Mouse (Mus musculus) frontal cortex, postnatal 14 days (tissue): ENCODE results near the gene Six6.

ENCODE experiments used
- DNase-seq, 2 experiments: peaks; one replicate each; pipeline ENCODE4 v3.0.0; 2022; ENCODE audit warnings: low spot score in 2 of 2

Gene Six6

GRCm38 (mm10) chr12:72957829-72958424 lies 18.2 kb downstream of the Six6 start:
- no peak for DNase-seq

GRCm38 (mm10) chr12:72958446-72958845 lies 18.8 kb downstream of the Six6 start:
- DNase-seq: no peak

DNA sequence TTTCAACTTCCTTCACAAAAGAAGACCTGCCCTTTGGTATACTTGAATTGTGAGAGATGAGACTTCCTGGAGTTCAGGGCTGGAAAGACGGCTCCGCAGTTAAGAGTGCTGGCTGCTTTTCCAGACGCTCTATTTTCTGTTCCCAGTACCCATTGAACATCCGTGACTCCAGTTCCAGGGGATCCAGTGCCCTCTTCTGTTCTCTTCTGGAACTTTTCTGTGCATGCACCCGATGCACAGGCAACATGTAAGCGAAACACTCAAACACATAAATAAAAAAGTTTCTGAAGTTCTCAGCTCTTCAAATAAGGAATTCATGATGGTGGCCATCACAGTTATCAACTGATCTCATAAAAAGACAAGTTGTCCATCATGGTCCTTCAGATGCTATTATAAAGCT lies 23.1 kb downstream of the Six6 start:
- no peak for DNase-seq

- DNase-seq: no peak
These were observed 27.8 kb downstream of the Six6 start for GRCm38 (mm10) chr12:72967541-72967940.

GRCm38 (mm10) chr12:72970620-72971019 lies 30.9 kb downstream of the Six6 start:
- DNase-seq: no peak

DNA sequence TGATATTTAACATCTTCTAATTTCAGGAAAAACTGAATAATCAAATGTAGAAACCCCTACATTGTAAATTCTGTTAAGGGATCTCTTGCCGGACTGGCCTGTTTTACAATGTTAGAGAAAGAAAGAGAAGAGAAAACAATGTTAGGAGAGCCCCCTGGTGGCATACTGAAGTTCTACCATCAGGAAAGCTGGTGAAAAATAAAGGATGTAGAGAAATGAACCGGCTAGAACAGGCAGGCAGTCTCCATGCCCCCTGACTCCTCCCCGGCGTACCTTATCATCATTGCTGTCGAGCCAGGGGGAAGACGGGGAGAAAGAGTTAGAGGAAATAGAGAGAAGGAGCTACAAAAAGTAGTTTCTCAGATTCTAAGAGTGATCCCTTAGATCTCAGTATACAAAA lies 33.5 kb downstream of the Six6 start:
- DNase-seq: peak in 1 of 2 experiments; percentile 46

DNA sequence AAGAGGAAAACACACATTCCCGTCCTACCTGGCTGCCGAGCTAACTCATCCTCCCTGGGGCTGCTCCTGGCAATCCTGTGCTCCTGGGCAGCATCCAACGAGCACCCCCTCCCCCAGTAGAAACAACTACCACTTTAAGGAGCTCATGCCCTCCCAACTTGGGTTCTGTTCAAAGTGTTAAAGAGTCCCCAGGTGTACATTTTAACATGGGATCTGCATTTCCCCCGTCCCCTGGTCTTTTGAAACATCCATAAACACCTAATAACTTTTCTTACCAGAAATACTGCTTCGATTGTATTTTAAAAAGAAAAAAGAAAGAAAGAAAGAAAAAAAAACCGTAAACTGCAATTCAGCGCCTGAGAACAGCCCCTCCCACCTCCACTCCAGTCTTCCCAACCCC lies 36.5 kb downstream of the Six6 start:
- no peak for DNase-seq

DNA sequence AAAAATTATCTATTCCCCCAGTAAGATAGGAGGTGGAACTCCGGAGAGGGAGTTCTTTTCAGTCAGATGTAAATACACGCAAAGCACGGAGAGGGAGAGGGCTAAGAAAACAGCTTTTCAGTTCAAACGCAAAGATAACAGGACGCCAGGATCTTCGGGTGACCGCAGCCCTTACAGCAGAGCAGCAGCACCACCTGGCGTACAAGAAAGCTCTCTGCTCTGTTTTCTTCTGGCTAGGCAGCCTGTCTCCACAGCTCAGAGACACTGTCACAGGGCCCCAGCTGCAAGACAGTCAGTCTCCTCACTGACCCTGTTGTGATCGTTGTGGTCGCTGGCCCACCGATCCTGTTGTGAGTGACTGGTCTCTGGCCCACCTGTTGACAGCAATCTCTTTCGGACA lies 37.0 kb downstream of the Six6 start:
- peak; percentile 10 to 56 for DNase-seq

GRCm38 (mm10) chr12:72977851-72978250 lies 38.2 kb downstream of the Six6 start:
- DNase-seq: no peak

GRCm38 (mm10) chr12:72979236-72979635 lies 39.5 kb downstream of the Six6 start:
- DNase-seq: no peak

GRCm38 (mm10) chr12:72982616-72983015 lies 42.9 kb downstream of the Six6 start:
- no peak for DNase-seq

DNA sequence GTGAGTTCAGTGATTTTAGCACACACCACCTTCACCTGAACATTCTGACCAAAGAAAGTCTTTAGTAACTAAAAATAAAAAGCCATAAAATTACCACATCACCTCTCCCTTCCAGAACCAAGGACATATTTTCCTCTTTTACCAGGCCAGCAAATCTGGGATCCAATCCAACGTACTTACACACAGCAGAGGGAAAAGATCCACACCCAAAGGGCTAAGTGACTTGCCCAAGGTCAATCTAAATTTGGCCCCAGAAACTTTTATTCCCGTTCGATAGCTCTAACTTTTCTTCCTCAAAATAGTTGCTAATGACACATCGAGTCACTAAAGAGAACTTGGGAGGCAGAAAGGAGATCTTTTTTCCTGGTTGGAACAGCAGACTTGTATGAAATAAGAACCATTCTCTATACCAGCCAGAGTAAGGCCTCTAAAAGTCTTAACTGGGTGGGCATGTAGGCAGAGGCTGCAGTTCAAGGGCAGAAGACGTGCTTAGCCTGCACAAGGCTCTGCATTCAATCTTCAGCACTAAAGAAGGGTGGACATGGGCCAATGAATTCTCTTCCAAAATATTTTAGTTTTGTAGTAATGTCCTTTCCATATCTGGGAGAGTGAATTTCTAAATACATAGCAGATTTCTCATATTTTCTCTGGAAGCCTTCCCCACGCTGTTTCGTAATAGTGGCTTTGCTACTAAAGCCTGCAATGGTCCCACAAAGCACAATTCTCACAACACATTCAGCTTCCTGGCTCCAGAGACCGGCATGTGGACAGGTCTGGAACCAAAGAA lies 43.6 kb downstream of the Six6 start:
- no peak for DNase-seq
